Mouse (Mus musculus): ENCODE data around the gene Sar1a. TPM values are rescaled to one million over a fixed set of nuclear protein-coding genes. Genes with fewer than 3 reads are reported as not detected.

Gene Sar1a
- polyA plus RNA-seq, 1 experiment from 2014 or later: 238 TPM

DNA sequence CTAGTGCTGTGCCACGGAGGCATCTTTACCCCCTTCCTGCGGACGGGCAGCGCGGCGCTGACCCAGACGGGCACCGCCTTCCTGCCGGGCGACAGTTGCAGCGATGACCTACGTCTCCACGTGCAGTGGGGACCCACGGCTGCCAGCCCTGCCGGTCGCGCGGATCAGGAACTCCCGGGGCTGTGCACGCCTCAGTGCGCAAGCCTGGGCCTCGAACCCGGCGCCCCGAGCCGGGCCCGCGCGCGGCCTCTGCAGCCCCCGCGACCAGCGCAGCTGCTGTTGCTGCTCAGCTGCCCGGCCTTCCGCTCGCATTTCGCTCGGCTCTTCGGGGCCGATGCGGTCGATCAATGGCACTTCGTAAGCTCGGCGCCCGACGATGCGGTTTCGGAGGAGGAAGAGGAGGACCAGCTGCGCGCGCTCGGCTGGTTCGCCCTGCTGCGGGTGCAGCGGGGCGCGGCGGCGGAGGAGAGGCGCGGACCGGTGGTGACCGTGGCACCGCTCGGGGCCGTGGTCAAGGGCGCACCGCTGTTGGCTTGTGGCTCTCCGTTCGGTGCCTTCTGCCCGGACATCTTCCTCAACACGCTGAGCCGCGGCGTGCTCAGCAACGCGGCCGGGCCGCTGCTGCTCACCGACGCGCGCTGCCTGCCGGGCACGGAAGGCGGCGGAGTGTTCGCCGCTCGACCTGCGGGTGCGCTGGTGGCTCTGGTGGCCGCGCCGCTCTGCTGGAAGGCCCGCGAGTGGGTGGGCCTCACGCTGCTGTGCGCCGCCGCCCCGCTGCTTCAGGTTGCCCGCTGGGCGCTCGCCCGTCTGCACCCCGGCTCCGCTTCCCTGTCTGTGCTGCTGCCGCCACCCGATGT is 15.8 kb downstream of the Sar1a start:
- Histone ChIP-seq H3K4me2 (ENCODE audit: low read depth, low read length, severe bottlenecking) (peak overlapping the region; percentile 100), H3K9ac (ENCODE audit: low read length) (peak overlapping the region; percentile 75), H3K4me1 (replicated peaks; ENCODE audit: control insufficient read depth, insufficient read depth, low read length) (peaks cover 9% of the 10 kb centered on the region), H3K4me3 (ENCODE audit: low read depth, low read length) (peak overlapping the region; percentile 88), H3K36me3 (ENCODE audit: control insufficient read depth, insufficient read depth, low read length) (peaks cover 8% of the 10 kb centered on the region; the same call in 1 of the 2 replicates), H3K9me3 (ENCODE audit: control insufficient read depth, low read length) (no peaks in the 10 kb centered on the region), H3K27me3 (ENCODE audit: control insufficient read depth, insufficient read depth, low read length) (no peaks in the 10 kb centered on the region), H3K27ac (ENCODE audit: low read depth, low read length) (no peak overlapping the region)
- DNase-seq (ENCODE audit: low spot score) (no peak), ATAC-seq (replicated peaks; ENCODE audit: low FRiP score) (peak; percentile 3; the same call in 1 of the 2 replicates)
- under 1% methylated on average over 103 of the region's 111 CpGs for WGBS

DNA sequence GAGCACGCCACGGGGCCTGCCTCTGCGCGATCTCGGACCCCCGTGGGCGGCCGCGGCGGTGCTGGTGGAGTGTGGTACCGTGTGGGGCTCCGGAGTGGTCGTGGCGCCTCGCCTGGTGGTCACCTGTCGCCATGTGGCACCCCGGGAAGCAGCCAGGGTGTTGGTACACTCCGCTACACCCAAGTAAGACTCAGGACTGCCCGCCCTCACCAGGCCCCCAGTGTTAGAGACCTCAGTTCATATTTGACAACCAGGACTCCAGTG is 16.4 kb downstream of the Sar1a start:
- Histone ChIP-seq H3K4me2 (ENCODE audit: low read depth, low read length, severe bottlenecking) (peak overlapping the region; percentile 100), H3K9me3 (ENCODE audit: control insufficient read depth, low read length) (no peaks in the 10 kb centered on the region), H3K27me3 (ENCODE audit: control insufficient read depth, insufficient read depth, low read length) (no peaks in the 10 kb centered on the region), H3K4me3 (ENCODE audit: low read depth, low read length) (peak overlapping the region; percentile 88), H3K36me3 (ENCODE audit: control insufficient read depth, insufficient read depth, low read length) (peaks cover 3% of the 10 kb centered on the region; the same call in 1 of the 2 replicates), H3K27ac (ENCODE audit: low read depth, low read length) (no peak overlapping the region), H3K4me1 (replicated peaks; ENCODE audit: control insufficient read depth, insufficient read depth, low read length) (peaks cover 9% of the 10 kb centered on the region), H3K9ac (ENCODE audit: low read length) (peak overlapping the region; percentile 75)
- DNase-seq (ENCODE audit: low spot score): no peak
- WGBS: 9% methylated on average over 19 of the region's 19 CpGs
- no peak for ATAC-seq (replicated peaks; ENCODE audit: low FRiP score)

- peak overlapping the region; percentile 88; the same call in 1 of the 2 replicates for H3K4me3 ChIP-seq (ENCODE audit: low read depth, low read length)
- 92% methylated on average over 2 of the region's 2 CpGs for WGBS
- H3K27ac ChIP-seq (ENCODE audit: low read depth, low read length): no peak overlapping the region
- H3K9ac ChIP-seq (ENCODE audit: low read length): peak overlapping the region; percentile 75; the same call in 1 of the 2 replicates
- DNase-seq (ENCODE audit: low spot score) (no peak), ATAC-seq (replicated peaks; ENCODE audit: low FRiP score) (no peak)
- no peaks in the 10 kb centered on the region for H3K27me3 ChIP-seq (ENCODE audit: control insufficient read depth, insufficient read depth, low read length)
- H3K9me3 ChIP-seq (ENCODE audit: control insufficient read depth, low read length): no peaks in the 10 kb centered on the region
- peak overlapping the region; percentile 100; the same call in 1 of the 2 replicates for H3K4me2 ChIP-seq (ENCODE audit: low read depth, low read length, severe bottlenecking)
- H3K4me1 ChIP-seq (replicated peaks; ENCODE audit: control insufficient read depth, insufficient read depth, low read length): peaks cover 9% of the 10 kb centered on the region
- H3K36me3 ChIP-seq (ENCODE audit: control insufficient read depth, insufficient read depth, low read length): no peaks in the 10 kb centered on the region; the same call in 1 of the 2 replicates
Observed at GRCm38 (mm10) chr10:61697028-61697427, 16.9 kb downstream of the Sar1a start.

DNA sequence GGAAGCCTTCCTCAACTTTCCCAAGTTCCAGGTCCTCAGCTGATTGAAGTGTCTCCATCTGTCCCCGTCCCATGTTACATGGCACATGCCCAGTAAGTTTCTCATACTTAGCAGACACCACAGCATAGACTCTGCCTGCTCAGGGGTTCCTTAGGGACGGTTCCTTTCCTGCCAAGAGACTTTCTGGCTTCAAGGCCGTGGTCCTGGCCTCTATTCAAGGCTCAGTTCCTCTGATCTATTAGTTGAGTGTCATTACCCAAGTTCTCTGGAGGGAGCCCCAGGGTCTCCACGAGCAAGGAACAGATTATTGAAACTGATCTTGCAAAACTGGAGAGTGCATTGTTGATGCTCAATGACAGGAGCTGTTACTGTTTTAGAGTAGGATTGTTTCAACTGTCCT is 24.6 kb downstream of the Sar1a start:
- H3K9ac ChIP-seq (ENCODE audit: low read length): no peak overlapping the region
- no peak overlapping the region for H3K4me2 ChIP-seq (ENCODE audit: low read depth, low read length, severe bottlenecking)
- DNase-seq (ENCODE audit: low spot score): no peak
- no peak for ATAC-seq (replicated peaks; ENCODE audit: low FRiP score)
- WGBS: 87% methylated on average over 4 of the region's 4 CpGs
- no peak overlapping the region for H3K4me3 ChIP-seq (ENCODE audit: low read depth, low read length)
- H3K27ac ChIP-seq (ENCODE audit: low read depth, low read length): no peak overlapping the region
- no peaks in the 10 kb centered on the region for H3K36me3 ChIP-seq (ENCODE audit: control insufficient read depth, insufficient read depth, low read length)
- H3K9me3 ChIP-seq (ENCODE audit: control insufficient read depth, low read length): no peaks in the 10 kb centered on the region
- H3K4me1 ChIP-seq (replicated peaks; ENCODE audit: control insufficient read depth, insufficient read depth, low read length): no peaks in the 10 kb centered on the region
- no peaks in the 10 kb centered on the region for H3K27me3 ChIP-seq (ENCODE audit: control insufficient read depth, insufficient read depth, low read length)

DNA sequence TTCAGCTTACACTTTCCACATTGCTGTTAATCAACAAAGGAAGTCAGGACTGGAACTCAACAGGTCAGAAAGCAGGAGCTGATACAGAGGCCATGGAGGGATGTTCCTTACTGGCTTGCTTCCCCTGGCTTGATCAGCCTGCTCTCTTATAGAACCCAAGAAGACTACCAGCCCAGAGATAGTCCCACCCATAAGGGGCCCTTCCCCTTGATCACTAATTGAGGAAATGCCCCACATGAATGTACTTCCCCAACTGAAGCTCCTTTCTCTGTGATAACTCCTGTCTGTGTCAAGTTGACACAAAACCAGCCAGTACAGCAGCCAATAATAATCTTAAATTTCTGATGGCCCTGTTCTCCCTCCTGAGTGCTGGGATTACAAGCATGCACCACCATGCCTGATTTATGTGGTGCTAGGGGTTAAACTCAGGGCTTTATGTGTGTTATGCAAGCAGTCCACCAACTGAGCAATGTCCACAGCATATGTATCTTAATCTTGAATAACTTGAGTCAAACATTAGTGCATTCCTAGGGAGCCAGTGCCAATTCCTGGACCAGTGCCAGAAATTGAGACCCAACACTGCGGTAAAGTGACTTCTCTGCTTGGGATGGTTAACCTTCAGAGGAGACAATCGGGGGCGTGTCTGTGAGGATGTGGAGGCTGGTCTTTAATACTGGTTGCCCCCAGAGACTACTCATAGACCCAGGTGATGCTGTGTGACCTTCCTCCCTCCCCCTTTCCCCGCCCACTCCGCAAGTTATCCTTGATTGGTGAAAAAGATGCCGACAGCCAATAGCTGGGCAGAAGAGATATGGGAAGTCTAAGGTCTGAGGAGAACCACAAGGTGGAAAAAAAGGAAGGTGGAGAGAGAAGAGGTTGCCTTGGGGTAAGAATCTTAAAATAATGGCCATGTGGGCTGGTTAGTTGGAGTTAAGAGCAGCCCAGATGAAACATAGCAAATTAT is 26.6 kb downstream of the Sar1a start:
- Histone ChIP-seq H3K9ac (ENCODE audit: low read length) (no peak overlapping the region), H3K27me3 (ENCODE audit: control insufficient read depth, insufficient read depth, low read length) (no peaks in the 10 kb centered on the region), H3K27ac (ENCODE audit: low read depth, low read length) (no peak overlapping the region), H3K4me2 (ENCODE audit: low read depth, low read length, severe bottlenecking) (no peak overlapping the region), H3K9me3 (ENCODE audit: control insufficient read depth, low read length) (no peaks in the 10 kb centered on the region), H3K4me3 (ENCODE audit: low read depth, low read length) (no peak overlapping the region), H3K4me1 (replicated peaks; ENCODE audit: control insufficient read depth, insufficient read depth, low read length) (no peaks in the 10 kb centered on the region), H3K36me3 (ENCODE audit: control insufficient read depth, insufficient read depth, low read length) (no peaks in the 10 kb centered on the region)
- ATAC-seq (replicated peaks; ENCODE audit: low FRiP score) (no peak), DNase-seq (ENCODE audit: low spot score) (no peak)
- WGBS: 85% methylated on average over 6 of the region's 6 CpGs

- Histone ChIP-seq H3K4me3 (ENCODE audit: low read depth, low read length) (no peak overlapping the region), H3K9me3 (ENCODE audit: control insufficient read depth, low read length) (no peaks in the 10 kb centered on the region), H3K27me3 (ENCODE audit: control insufficient read depth, insufficient read depth, low read length) (peaks cover 4% of the 10 kb centered on the region), H3K9ac (ENCODE audit: low read length) (no peak overlapping the region), H3K27ac (ENCODE audit: low read depth, low read length) (no peak overlapping the region), H3K4me1 (replicated peaks; ENCODE audit: control insufficient read depth, insufficient read depth, low read length) (no peaks in the 10 kb centered on the region), H3K36me3 (ENCODE audit: control insufficient read depth, insufficient read depth, low read length) (no peaks in the 10 kb centered on the region), H3K4me2 (ENCODE audit: low read depth, low read length, severe bottlenecking) (no peak overlapping the region)
- no peak for DNase-seq (ENCODE audit: low spot score)
- ATAC-seq (replicated peaks; ENCODE audit: low FRiP score): no peak
- WGBS: 73% methylated on average over 3 of the region's 3 CpGs
Observed at GRCm38 (mm10) chr10:61713601-61714000, 33.5 kb downstream of the Sar1a start.

GRCm38 (mm10) chr10:61714146-61714545 is 34.0 kb downstream of the Sar1a start:
- ATAC-seq (replicated peaks; ENCODE audit: low FRiP score) (no peak), DNase-seq (ENCODE audit: low spot score) (no peak)
- Histone ChIP-seq H3K4me3 (ENCODE audit: low read depth, low read length) (no peak overlapping the region), H3K9ac (ENCODE audit: low read length) (no peak overlapping the region), H3K36me3 (ENCODE audit: control insufficient read depth, insufficient read depth, low read length) (no peaks in the 10 kb centered on the region), H3K4me2 (ENCODE audit: low read depth, low read length, severe bottlenecking) (no peak overlapping the region), H3K27ac (ENCODE audit: low read depth, low read length) (no peak overlapping the region), H3K9me3 (ENCODE audit: control insufficient read depth, low read length) (no peaks in the 10 kb centered on the region), H3K4me1 (replicated peaks; ENCODE audit: control insufficient read depth, insufficient read depth, low read length) (no peaks in the 10 kb centered on the region), H3K27me3 (ENCODE audit: control insufficient read depth, insufficient read depth, low read length) (peaks cover 4% of the 10 kb centered on the region)
- 98% methylated on average over 4 of the region's 4 CpGs for WGBS

DNA sequence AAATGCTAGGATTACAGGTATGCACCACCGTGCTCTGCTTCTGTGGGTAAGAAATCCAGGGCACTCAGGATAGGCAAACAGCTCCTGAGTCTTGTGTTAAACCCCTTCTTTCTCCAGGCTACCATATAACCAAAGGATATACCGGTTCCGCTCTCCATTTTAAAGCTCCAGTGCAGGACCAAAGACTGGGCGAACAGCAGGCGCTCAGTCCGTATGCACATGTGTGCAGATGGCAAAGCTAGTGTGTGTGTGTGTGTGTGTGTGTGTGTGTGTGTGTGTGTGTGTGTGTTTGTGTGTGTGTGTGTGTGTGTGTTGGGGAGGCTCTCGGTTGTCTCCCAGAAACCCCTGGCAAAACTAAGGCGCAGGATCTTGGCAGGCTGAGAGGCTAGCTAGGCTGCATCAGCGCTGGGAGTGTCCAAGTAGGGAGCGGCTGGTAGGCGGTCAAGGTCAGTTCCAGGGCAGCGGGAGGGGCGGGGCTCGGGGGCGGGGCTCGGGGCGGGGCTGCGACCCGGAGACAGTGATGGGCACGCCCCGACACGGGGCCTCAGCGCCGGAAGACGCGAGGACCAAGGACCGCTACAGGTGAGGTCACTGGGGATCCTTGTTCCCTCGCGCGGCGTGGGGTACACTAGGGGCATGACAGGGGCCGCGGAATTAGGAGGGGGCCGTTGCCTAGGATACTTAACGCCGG is 34.8 kb downstream of the Sar1a start, which contains the start of gene Aifm2:
Gene Aifm2 (plus strand): TSS at position 493 of the 691 bp plus-strand sequence.
- Histone ChIP-seq H3K4me2 (ENCODE audit: low read depth, low read length, severe bottlenecking) (peak within 1 kb of the TSS; percentile 60), H3K27me3 (ENCODE audit: control insufficient read depth, insufficient read depth, low read length) (peaks cover 4% of the 10 kb centered on the region), H3K4me3 (ENCODE audit: low read depth, low read length) (peak within 1 kb of the TSS; percentile 44), H3K27ac (ENCODE audit: low read depth, low read length) (no peak within 1 kb of the TSS), H3K9me3 (ENCODE audit: control insufficient read depth, low read length) (no peaks in the 10 kb centered on the region), H3K9ac (ENCODE audit: low read length) (peak within 1 kb of the TSS; percentile 50), H3K36me3 (ENCODE audit: control insufficient read depth, insufficient read depth, low read length) (no peaks in the 10 kb centered on the region), H3K4me1 (replicated peaks; ENCODE audit: control insufficient read depth, insufficient read depth, low read length) (no peaks in the 10 kb centered on the region)
- peak; percentile 87 for DNase-seq (ENCODE audit: low spot score)
- peak; percentile 79 for ATAC-seq (replicated peaks; ENCODE audit: low FRiP score)
- 14% methylated on average over 35 of the region's 36 CpGs for WGBS

Data from forebrain, embryonic 11.5 days (tissue).